Mouse (Mus musculus): ENCODE data around the gene Dscaml1. TPM values are rescaled to one million over a fixed set of nuclear protein-coding genes. Genes with fewer than 3 reads are reported as not detected.

The Dscaml1 gene
- total and polyA plus RNA-seq, 3 experiments = not detected

DNA sequence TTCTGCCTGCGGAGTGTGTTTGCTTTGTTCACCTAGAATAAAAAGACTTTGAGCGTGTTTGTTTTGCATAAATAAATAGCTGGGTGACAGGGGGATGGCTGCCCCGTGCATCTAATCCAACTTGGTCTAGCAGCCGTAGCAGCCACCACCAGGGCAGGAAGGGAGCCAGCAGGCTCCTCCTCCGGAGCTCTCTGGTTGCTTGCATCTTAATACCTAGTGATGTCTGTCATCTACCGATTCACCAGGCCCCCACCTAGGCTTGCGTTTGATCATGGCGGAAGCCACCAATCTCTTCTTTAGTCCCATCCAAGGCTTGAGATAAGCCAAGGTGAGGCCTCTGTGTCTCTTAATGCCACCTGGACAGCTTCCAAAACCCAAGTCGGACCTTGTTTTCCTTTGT, 193.6 kb downstream of the Dscaml1 start:
- no peaks in the 10 kb centered on the region for H3K9me3 ChIP-seq (replicated peaks; ENCODE audit: insufficient read depth, low read length)
- H3K9ac ChIP-seq (ENCODE audit: control insufficient read depth, low read depth, low read length, poor library complexity, severe bottlenecking) = no peak overlapping the region
- no peaks in the 10 kb centered on the region; a peak in 2 of 4 replicates for H3K27me3 ChIP-seq (ENCODE audit: control insufficient read depth in 1 of 2, insufficient read depth in 2 of 2, low read length in 2 of 2)
- no peaks in the 10 kb centered on the region for H3K79me2 ChIP-seq (ENCODE audit: control insufficient read depth, insufficient read depth, low read length, poor library complexity)
- no peak for DNase-seq (ENCODE audit: low read depth, low spot score)
- no peak overlapping the region for H3K27ac ChIP-seq (ENCODE audit: control insufficient read depth, low read depth, low read length)
- H3K4me1 ChIP-seq (ENCODE audit: control insufficient read depth in 1 of 2, insufficient read depth in 2 of 2, low read length in 2 of 2) = no peaks in the 10 kb centered on the region
- H3K4me3 ChIP-seq (ENCODE audit: control insufficient read depth in 1 of 2, insufficient read depth in 1 of 2, low read depth in 2 of 2, low read length in 2 of 2) = no peak overlapping the region
- TF ChIP-seq JUND (IDR thresholded peaks at IDR 0.05; ENCODE audit: low read depth, low read length) = no peak
- no peak for TF ChIP-seq NELFE (IDR thresholded peaks at IDR 0.05; ENCODE audit: low read depth, low read length)
- H3K36me3 ChIP-seq (ENCODE audit: control insufficient read depth in 1 of 2, insufficient read depth in 2 of 2, low read length in 2 of 2) = no peaks in the 10 kb centered on the region

DNA sequence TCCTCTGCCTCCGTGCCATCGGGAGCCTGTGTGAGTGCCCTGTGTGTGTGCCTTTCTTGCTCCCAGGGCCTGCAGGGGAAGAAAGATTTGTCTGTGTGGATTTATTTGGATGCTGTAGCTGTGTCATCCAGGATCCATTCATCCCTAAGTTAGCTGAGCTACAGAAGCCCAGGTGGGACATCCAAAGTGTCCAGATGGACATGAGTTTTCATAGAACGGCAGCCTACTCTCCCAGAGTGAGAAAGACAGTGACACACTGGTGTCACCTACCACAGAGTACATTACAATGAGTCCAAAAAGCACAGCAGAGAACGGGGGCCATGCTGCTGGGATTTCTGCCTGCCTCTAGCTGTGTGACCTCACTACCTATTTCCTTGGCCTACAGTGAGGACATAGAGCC, 194.5 kb downstream of the Dscaml1 start:
- Histone ChIP-seq H3K9me3 (replicated peaks; ENCODE audit: insufficient read depth, low read length) (no peaks in the 10 kb centered on the region), H3K27ac (ENCODE audit: control insufficient read depth, low read depth, low read length) (no peak overlapping the region), H3K9ac (ENCODE audit: control insufficient read depth, low read depth, low read length, poor library complexity, severe bottlenecking) (no peak overlapping the region), H3K79me2 (ENCODE audit: control insufficient read depth, insufficient read depth, low read length, poor library complexity) (no peaks in the 10 kb centered on the region), H3K4me1 (ENCODE audit: control insufficient read depth in 1 of 2, insufficient read depth in 2 of 2, low read length in 2 of 2) (no peaks in the 10 kb centered on the region), H3K4me3 (ENCODE audit: control insufficient read depth in 1 of 2, insufficient read depth in 1 of 2, low read depth in 2 of 2, low read length in 2 of 2) (no peak overlapping the region), H3K27me3 (ENCODE audit: control insufficient read depth in 1 of 2, insufficient read depth in 2 of 2, low read length in 2 of 2) (no peaks in the 10 kb centered on the region; a peak in 2 of 4 replicates), H3K36me3 (ENCODE audit: control insufficient read depth in 1 of 2, insufficient read depth in 2 of 2, low read length in 2 of 2) (no peaks in the 10 kb centered on the region)
- TF ChIP-seq POLR2AphosphoS5 (IDR thresholded peaks at IDR 0.05; ENCODE audit: borderline replicate concordance, low read depth, low read length) (no peak), ZNF384 (IDR thresholded peaks at IDR 0.05; ENCODE audit: low read depth, low read length) (no peak), GABPA (IDR thresholded peaks at IDR 0.05; ENCODE audit: low read depth, low read length) (no peak), MAFK (IDR thresholded peaks at IDR 0.05; ENCODE audit: borderline replicate concordance, low read depth, low read length) (no peak), MAX (IDR thresholded peaks at IDR 0.05; ENCODE audit: low read length) (no peak), E2F4 (IDR thresholded peaks at IDR 0.05; ENCODE audit: borderline replicate concordance, low read depth, low read length) (no peak), ELF1 (IDR thresholded peaks at IDR 0.05; ENCODE audit: low read depth, low read length) (no peak), MEF2A (IDR thresholded peaks at IDR 0.05; ENCODE audit: extremely low read depth, insufficient replicate concordance, low read depth, low read length, poor library complexity, severe bottlenecking) (no peak), MYC (IDR thresholded peaks at IDR 0.05; ENCODE audit: low read depth, low read length) (no peak), MXI1 (IDR thresholded peaks at IDR 0.05; ENCODE audit: low read depth, low read length) (no peak), GATA1 (IDR thresholded peaks at IDR 0.05; ENCODE audit: low read depth, low read length) (no peak), RCOR1 (IDR thresholded peaks at IDR 0.05; ENCODE audit: low read depth, low read length) (no peak)
- no peak for DNase-seq (ENCODE audit: low read depth, low spot score)

DNA sequence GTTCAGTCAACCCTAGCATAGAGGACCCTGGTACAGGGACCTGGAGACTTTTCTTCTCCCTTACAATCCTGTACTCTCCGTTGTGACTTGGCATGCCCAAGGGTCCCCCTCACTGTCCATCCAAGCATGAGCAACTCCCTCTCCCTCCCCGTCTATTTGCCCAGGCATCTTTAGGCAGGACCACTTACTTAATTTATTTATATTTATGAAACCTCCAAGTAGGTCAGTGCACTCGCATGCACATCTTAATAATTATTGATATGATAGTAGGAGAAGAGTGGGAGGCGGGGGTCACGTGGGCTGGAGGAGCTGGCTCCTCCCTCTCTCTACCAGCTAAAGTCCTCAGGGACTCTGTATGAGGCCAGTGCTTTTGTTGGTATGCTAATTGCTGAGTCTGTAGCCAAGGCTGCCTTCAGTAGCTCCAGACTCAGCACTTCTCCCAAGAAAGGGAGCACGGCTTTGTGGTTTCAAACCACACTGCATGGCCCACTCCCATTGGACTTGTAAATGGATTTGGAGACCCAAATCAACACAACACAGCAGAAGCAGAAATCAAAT, 199.5 kb downstream of the Dscaml1 start:
- TF ChIP-seq NRF1 (IDR thresholded peaks at IDR 0.05; ENCODE audit: insufficient read depth, low read depth, low read length, poor library complexity, severe bottlenecking) (no peak), TAL1 (IDR thresholded peaks at IDR 0.05; ENCODE audit: low read length) (no peak), JUND (IDR thresholded peaks at IDR 0.05; ENCODE audit: low read depth, low read length) (no peak), POLR2A (IDR thresholded peaks at IDR 0.05; ENCODE audit: control insufficient read depth in 1 of 2, insufficient read depth in 1 of 2, low read depth in 1 of 2, low read length in 2 of 2, poor library complexity in 1 of 2) (no peak)
- Histone ChIP-seq H3K27me3 (ENCODE audit: control insufficient read depth in 1 of 2, insufficient read depth in 2 of 2, low read length in 2 of 2) (no peaks in the 10 kb centered on the region), H3K9me3 (replicated peaks; ENCODE audit: insufficient read depth, low read length) (no peaks in the 10 kb centered on the region), H3K27ac (ENCODE audit: control insufficient read depth, low read depth, low read length) (no peak overlapping the region), H3K79me2 (ENCODE audit: control insufficient read depth, insufficient read depth, low read length, poor library complexity) (no peaks in the 10 kb centered on the region), H3K9ac (ENCODE audit: control insufficient read depth, low read depth, low read length, poor library complexity, severe bottlenecking) (no peak overlapping the region), H3K36me3 (ENCODE audit: control insufficient read depth in 1 of 2, insufficient read depth in 2 of 2, low read length in 2 of 2) (no peaks in the 10 kb centered on the region), H3K4me3 (ENCODE audit: control insufficient read depth in 1 of 2, insufficient read depth in 1 of 2, low read depth in 2 of 2, low read length in 2 of 2) (no peak overlapping the region), H3K4me1 (ENCODE audit: control insufficient read depth in 1 of 2, insufficient read depth in 2 of 2, low read length in 2 of 2) (no peaks in the 10 kb centered on the region)
- no peak for DNase-seq (ENCODE audit: low read depth, low spot score)
